Comparison of ENCODE assay signal across 7 mouse cellular contexts in the genomic region with DNA sequence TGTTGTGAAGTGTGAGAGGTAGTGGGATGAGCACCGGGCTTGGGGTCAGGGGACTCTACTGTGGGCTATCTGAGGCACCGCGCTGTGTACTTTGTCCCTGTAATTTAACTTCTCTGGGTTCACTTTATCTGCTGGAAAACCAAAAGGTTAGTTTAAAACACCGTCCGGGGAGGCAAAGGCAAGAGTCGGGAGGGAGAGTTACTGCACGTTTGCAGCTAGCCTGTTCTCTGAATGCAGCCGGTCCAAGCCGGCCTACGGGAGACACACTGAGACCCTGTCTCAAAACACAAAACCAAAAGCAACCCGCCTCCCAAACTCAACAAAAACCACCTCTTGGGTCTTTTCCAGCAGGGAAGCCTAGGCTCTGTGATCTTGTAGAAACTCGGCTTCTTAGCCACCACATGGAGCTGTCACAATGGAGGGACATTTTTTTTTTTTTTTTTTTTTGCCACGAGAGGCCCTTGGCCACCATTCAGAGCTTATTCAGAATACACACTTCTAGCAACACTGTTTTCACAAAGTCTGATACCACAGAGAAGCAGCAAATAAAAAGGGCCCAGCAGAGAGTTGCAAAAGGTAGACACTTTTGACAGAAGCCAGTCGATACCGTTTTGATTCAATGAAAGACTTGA. TPM values are rescaled to one million over a fixed set of nuclear protein-coding genes. Genes with fewer than 3 reads are reported as not detected.
DNase-seq lines count a peak whose midpoint lies in the region; ATAC-seq and TF ChIP-seq lines count a peak whose summit lies in the region.

No protein-coding gene starts in this region.

- H3K4me1 ChIP-seq in liver, embryonic 11.5 days (replicated peaks; ENCODE audit: control insufficient read depth, insufficient read depth, low read length) = peaks cover 27% of the 10 kb centered on the region
- peaks cover 35% of the 10 kb centered on the region for H3K4me1 ChIP-seq in forebrain, embryonic 13.5 days
- H3K4me1 ChIP-seq in limb, embryonic 14.5 days (ENCODE audit: control insufficient read depth, insufficient read depth, low read length) = peaks cover 22% of the 10 kb centered on the region
- H3K4me1 ChIP-seq in stomach, postnatal 0 days (replicated peaks; ENCODE audit: control insufficient read depth, insufficient read depth) = peaks cover 3% of the 10 kb centered on the region

- peaks cover 4% of the 10 kb centered on the region; the same call in 1 of the 2 replicates for H3K36me3 ChIP-seq in liver, embryonic 11.5 days (ENCODE audit: control insufficient read depth, insufficient read depth, low read length)
- H3K36me3 ChIP-seq in forebrain, embryonic 13.5 days (ENCODE audit: poor library complexity, severe bottlenecking) = no peaks in the 10 kb centered on the region
- peaks cover 4% of the 10 kb centered on the region; the same call in 1 of the 2 replicates for H3K36me3 ChIP-seq in limb, embryonic 14.5 days (ENCODE audit: control insufficient read depth, insufficient read depth, low read length)
- H3K36me3 ChIP-seq in stomach, postnatal 0 days (ENCODE audit: control insufficient read depth, insufficient read depth, low read length) = no peaks in the 10 kb centered on the region

- H3K9ac ChIP-seq in liver, embryonic 11.5 days (ENCODE audit: low read depth, low read length) = peak overlapping the region; percentile 99
- peak overlapping the region; percentile 99 for H3K9ac ChIP-seq in forebrain, embryonic 13.5 days
- peak overlapping the region; percentile 98 for H3K9ac ChIP-seq in limb, embryonic 14.5 days (ENCODE audit: low read depth, low read length, severe bottlenecking)
- peak overlapping the region; percentile 56 for H3K9ac ChIP-seq in stomach, postnatal 0 days (ENCODE audit: low read length)

- peaks cover 6% of the 10 kb centered on the region; the same call in 1 of the 2 replicates for H3K9me3 ChIP-seq in liver, embryonic 11.5 days (ENCODE audit: control insufficient read depth, low read length)
- H3K9me3 ChIP-seq in forebrain, embryonic 13.5 days (replicated peaks) = peaks cover 7% of the 10 kb centered on the region
- H3K9me3 ChIP-seq in limb, embryonic 14.5 days (ENCODE audit: control insufficient read depth, low read length) = peaks cover 7% of the 10 kb centered on the region; the same call in 1 of the 2 replicates
- H3K9me3 ChIP-seq in stomach, postnatal 0 days (ENCODE audit: control insufficient read depth, low read length) = no peaks in the 10 kb centered on the region

- no peak for ATAC-seq in liver, embryonic 11.5 days (replicated peaks; ENCODE audit: low FRiP score)
- ATAC-seq in forebrain, embryonic 13.5 days = no peak
- no peak for ATAC-seq in limb, embryonic 14.5 days (ENCODE audit: low FRiP score, low read depth)
- ATAC-seq in stomach, postnatal 0 days (ENCODE audit: low FRiP score, low TSS enrichment) = no peak
- no peak for ATAC-seq in inflammation-experienced regulatory T-cells, adult 6 months

- no peak for TF ChIP-seq CTCF in stomach, postnatal 0 days (IDR thresholded peaks at IDR 0.05; ENCODE audit: low read depth)

- WGBS in liver, embryonic 11.5 days = 8% methylated on average over 15 of the region's 15 CpGs
- WGBS in forebrain, embryonic 13.5 days = under 1% methylated on average over 15 of the region's 15 CpGs
- WGBS in limb, embryonic 14.5 days = 4% methylated on average over 15 of the region's 15 CpGs
- WGBS in stomach, postnatal 0 days = 11% methylated on average over 15 of the region's 15 CpGs

- no peak for TF ChIP-seq EP300 in stomach, postnatal 0 days (optimal IDR thresholded peaks at IDR 0.05)

- no peaks in the 10 kb centered on the region for H3K27me3 ChIP-seq in liver, embryonic 11.5 days (replicated peaks; ENCODE audit: control insufficient read depth, insufficient read depth, low read length)
- H3K27me3 ChIP-seq in forebrain, embryonic 13.5 days = no peaks in the 10 kb centered on the region
- no peaks in the 10 kb centered on the region for H3K27me3 ChIP-seq in limb, embryonic 14.5 days (ENCODE audit: control insufficient read depth, insufficient read depth, low read length)
- no peaks in the 10 kb centered on the region for H3K27me3 ChIP-seq in stomach, postnatal 0 days (ENCODE audit: control insufficient read depth, insufficient read depth, low read length)

- H3K4me2 ChIP-seq in liver, embryonic 11.5 days = peak overlapping the region; percentile 92
- peak overlapping the region; percentile 94 for H3K4me2 ChIP-seq in forebrain, embryonic 13.5 days
- peak overlapping the region; percentile 86 for H3K4me2 ChIP-seq in limb, embryonic 14.5 days (replicated peaks; ENCODE audit: low read depth, low read length, severe bottlenecking)
- peak overlapping the region; percentile 79 for H3K4me2 ChIP-seq in stomach, postnatal 0 days (replicated peaks; ENCODE audit: low read depth)

- no peak for TF ChIP-seq POLR2A in limb, embryonic 14.5 days (IDR thresholded peaks at IDR 0.05; ENCODE audit: borderline replicate concordance, extremely low read depth, insufficient read depth, insufficient read length)

- H3K27ac ChIP-seq in liver, embryonic 11.5 days (ENCODE audit: low read depth, low read length) = peak overlapping the region; percentile 88
- peak overlapping the region; percentile 98 for H3K27ac ChIP-seq in forebrain, embryonic 13.5 days
- peak overlapping the region; percentile 98 for H3K27ac ChIP-seq in limb, embryonic 14.5 days (replicated peaks; ENCODE audit: low read depth, low read length)
- H3K27ac ChIP-seq in stomach, postnatal 0 days (replicated peaks) = peak overlapping the region; percentile 77

- peak overlapping the region; percentile 86 for H3K4me3 ChIP-seq in liver, embryonic 11.5 days (ENCODE audit: low read depth, low read length)
- peak overlapping the region; percentile 76 for H3K4me3 ChIP-seq in forebrain, embryonic 13.5 days
- peak overlapping the region; percentile 96 for H3K4me3 ChIP-seq in limb, embryonic 14.5 days (replicated peaks; ENCODE audit: low read length)
- peak overlapping the region; percentile 96 for H3K4me3 ChIP-seq in stomach, postnatal 0 days (ENCODE audit: low read depth, low read length)

- no peak for DNase-seq in liver, embryonic 11.5 days (ENCODE audit: low spot score)
- DNase-seq in liver = no peak
- DNase-seq in limb, embryonic 14.5 days (ENCODE audit: low spot score) = no peak
- no peak for DNase-seq in stomach, postnatal 0 days (ENCODE audit: low spot score)
- DNase-seq in spleen, postnatal 4 days (ENCODE audit: low spot score in 2 of 2) = no peak

RNA-seq across cellular contexts. Expression of a gene that starts 2.2 kb away (rescaled TPM):
- 41.6 and 44.6 TPM in 2 replicates for polyA plus RNA-seq in liver, embryonic 11.5 days (2014; fragmentation: Nextera tagmentation; extraction: Ambion mirVana)
- 25.3 and 25.9 TPM in 2 replicates for polyA plus RNA-seq in forebrain, embryonic 13.5 days (2015; fragmentation: Nextera tagmentation; extraction: Ambion mirVana)
- polyA plus RNA-seq in limb, embryonic 14.5 days (2012; rRNA removed) = 33.5 and 35.6 TPM in 2 replicates
- polyA plus RNA-seq in limb, embryonic 14.5 days (2014; fragmentation: Nextera tagmentation; extraction: Ambion mirVana) = 38.1 and 47.0 TPM in 2 replicates
- 14.8 and 15.6 TPM in 2 replicates for polyA plus RNA-seq in stomach, postnatal 0 days (2015; fragmentation: Nextera tagmentation; extraction: Ambion mirVana)
- under 1 TPM; 0.34 to 0.95 (median 0.93) TPM for polyA plus RNA-seq in inflammation-experienced regulatory T-cells, adult 6 months (2017; shearing (Covaris generic))

RNA-seq across cellular contexts. Expression of a gene that starts 2.7 kb away (rescaled TPM):
- polyA plus RNA-seq in liver, embryonic 11.5 days (2014; fragmentation: Nextera tagmentation; extraction: Ambion mirVana) = 0.31 and 1.1 TPM in 2 replicates
- polyA plus RNA-seq in forebrain, embryonic 13.5 days (2015; fragmentation: Nextera tagmentation; extraction: Ambion mirVana) = 1.6 and 2.6 TPM in 2 replicates
- polyA plus RNA-seq in limb, embryonic 14.5 days (2012; rRNA removed) = 0.28 and 0.41 TPM in 2 replicates
- 0.18 and 0.30 TPM in 2 replicates for polyA plus RNA-seq in limb, embryonic 14.5 days (2014; fragmentation: Nextera tagmentation; extraction: Ambion mirVana)
- 0.38 TPM in 2 replicates for polyA plus RNA-seq in stomach, postnatal 0 days (2015; fragmentation: Nextera tagmentation; extraction: Ambion mirVana)
- polyA plus RNA-seq in inflammation-experienced regulatory T-cells, adult 6 months (2017; shearing (Covaris generic)) = not detected

RNA-seq across cellular contexts. Expression of a gene that starts 14.8 kb away (rescaled TPM):
- 8.5 and 9.8 TPM in 2 replicates for polyA plus RNA-seq in liver, embryonic 11.5 days (2014; fragmentation: Nextera tagmentation; extraction: Ambion mirVana)
- 15.8 and 17.6 TPM in 2 replicates for polyA plus RNA-seq in forebrain, embryonic 13.5 days (2015; fragmentation: Nextera tagmentation; extraction: Ambion mirVana)
- 48.8 and 60.7 TPM in 2 replicates for polyA plus RNA-seq in limb, embryonic 14.5 days (2012; rRNA removed)
- 13.5 and 17.1 TPM in 2 replicates for polyA plus RNA-seq in limb, embryonic 14.5 days (2014; fragmentation: Nextera tagmentation; extraction: Ambion mirVana)
- polyA plus RNA-seq in stomach, postnatal 0 days (2015; fragmentation: Nextera tagmentation; extraction: Ambion mirVana) = 2.7 and 3.0 TPM in 2 replicates
- polyA plus RNA-seq in inflammation-experienced regulatory T-cells, adult 6 months (2017; shearing (Covaris generic)) = under 1 TPM in 2 of 3 experiments, not detected in 1; 0.39 to 0.49 TPM

RNA-seq across cellular contexts. Expression of a gene that starts 36.2 kb away (rescaled TPM):
- polyA plus RNA-seq in liver, embryonic 11.5 days (2014; fragmentation: Nextera tagmentation; extraction: Ambion mirVana) = 0.45 and 0.49 TPM in 2 replicates
- 11.8 and 16.4 TPM in 2 replicates for polyA plus RNA-seq in forebrain, embryonic 13.5 days (2015; fragmentation: Nextera tagmentation; extraction: Ambion mirVana)
- 3.6 and 4.9 TPM in 2 replicates for polyA plus RNA-seq in limb, embryonic 14.5 days (2012; rRNA removed)
- 2.5 and 2.7 TPM in 2 replicates for polyA plus RNA-seq in limb, embryonic 14.5 days (2014; fragmentation: Nextera tagmentation; extraction: Ambion mirVana)
- 1.1 and 1.5 TPM in 2 replicates for polyA plus RNA-seq in stomach, postnatal 0 days (2015; fragmentation: Nextera tagmentation; extraction: Ambion mirVana)
- polyA plus RNA-seq in inflammation-experienced regulatory T-cells, adult 6 months (2017; shearing (Covaris generic)) = not detected

RNA-seq across cellular contexts. Expression of a gene that starts 51.8 kb away (rescaled TPM):
- polyA plus RNA-seq in liver, embryonic 11.5 days (2014; fragmentation: Nextera tagmentation; extraction: Ambion mirVana) = not detected in 2 replicates
- not detected in 2 replicates for polyA plus RNA-seq in forebrain, embryonic 13.5 days (2015; fragmentation: Nextera tagmentation; extraction: Ambion mirVana)
- not detected in 2 replicates for polyA plus RNA-seq in limb, embryonic 14.5 days (2012; rRNA removed)
- not detected in 2 replicates for polyA plus RNA-seq in limb, embryonic 14.5 days (2014; fragmentation: Nextera tagmentation; extraction: Ambion mirVana)
- not detected in 2 replicates for polyA plus RNA-seq in stomach, postnatal 0 days (2015; fragmentation: Nextera tagmentation; extraction: Ambion mirVana)
- polyA plus RNA-seq in inflammation-experienced regulatory T-cells, adult 6 months (2017; shearing (Covaris generic)) = not detected
